Mouse (Mus musculus) G1E-ER4 (cell line): ENCODE results near the gene Pcsk7. TPM values are rescaled to one million over a fixed set of nuclear protein-coding genes. Genes with fewer than 3 reads are reported as not detected.

ENCODE experiments used
- GATA1 ChIP-seq: IDR thresholded peaks from one replicate; pipeline ENCODE4 v1.8.0; 2012; ENCODE audit warnings: low read length, inconsistent platforms
- polyA plus RNA-seq: library from polyadenylated mRNA; stranded (reverse); fragments of >175 nt; gene quantifications from 2 replicates; pipeline ENCODE4 v1.2.3, GENCODE M21; 2012

Gene Pcsk7
- polyA plus RNA-seq, 1 experiment = 5.1 TPM

DNA sequence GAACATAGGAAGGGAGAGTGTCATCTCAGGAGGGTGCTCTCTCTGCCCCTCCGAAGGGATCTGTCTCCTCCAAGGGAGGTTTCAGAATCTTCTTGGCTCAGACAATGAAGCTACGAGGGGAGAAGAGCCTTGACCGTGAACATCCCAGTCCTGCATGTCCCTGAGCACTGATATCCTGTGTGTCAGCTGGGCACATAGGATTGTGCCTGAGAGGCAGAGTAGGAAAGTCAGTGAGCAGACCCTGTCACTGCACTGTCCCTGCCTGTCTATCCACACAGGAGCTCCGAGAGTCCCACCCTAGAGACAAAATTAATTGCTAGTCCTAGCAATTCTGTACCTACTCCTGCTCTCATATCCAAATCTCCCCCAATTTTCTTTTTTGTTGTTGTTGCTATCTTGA, 45.8 kb downstream of the Pcsk7 start:
- TF ChIP-seq GATA1 = no peak

DNA sequence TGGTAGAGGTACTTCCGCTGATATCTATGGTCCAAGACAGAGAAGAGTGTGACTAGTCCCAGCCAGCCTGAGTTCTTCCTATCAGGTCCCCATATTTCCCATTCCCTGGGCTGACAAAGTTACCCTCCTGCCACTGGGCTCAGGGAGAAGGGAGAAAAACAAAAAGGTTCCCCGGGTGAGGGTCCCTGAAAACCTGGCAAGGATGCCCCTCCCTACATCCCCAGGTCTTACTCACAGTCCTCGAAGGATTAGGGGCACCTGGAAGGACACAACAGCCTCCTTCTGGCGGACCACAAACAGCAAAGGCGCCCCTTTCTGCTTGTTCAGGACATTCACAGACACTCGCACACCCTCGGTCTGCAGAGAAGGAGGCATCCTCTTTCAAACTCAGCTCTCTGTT, 46.6 kb downstream of the Pcsk7 start:
- no peak for TF ChIP-seq GATA1

DNA sequence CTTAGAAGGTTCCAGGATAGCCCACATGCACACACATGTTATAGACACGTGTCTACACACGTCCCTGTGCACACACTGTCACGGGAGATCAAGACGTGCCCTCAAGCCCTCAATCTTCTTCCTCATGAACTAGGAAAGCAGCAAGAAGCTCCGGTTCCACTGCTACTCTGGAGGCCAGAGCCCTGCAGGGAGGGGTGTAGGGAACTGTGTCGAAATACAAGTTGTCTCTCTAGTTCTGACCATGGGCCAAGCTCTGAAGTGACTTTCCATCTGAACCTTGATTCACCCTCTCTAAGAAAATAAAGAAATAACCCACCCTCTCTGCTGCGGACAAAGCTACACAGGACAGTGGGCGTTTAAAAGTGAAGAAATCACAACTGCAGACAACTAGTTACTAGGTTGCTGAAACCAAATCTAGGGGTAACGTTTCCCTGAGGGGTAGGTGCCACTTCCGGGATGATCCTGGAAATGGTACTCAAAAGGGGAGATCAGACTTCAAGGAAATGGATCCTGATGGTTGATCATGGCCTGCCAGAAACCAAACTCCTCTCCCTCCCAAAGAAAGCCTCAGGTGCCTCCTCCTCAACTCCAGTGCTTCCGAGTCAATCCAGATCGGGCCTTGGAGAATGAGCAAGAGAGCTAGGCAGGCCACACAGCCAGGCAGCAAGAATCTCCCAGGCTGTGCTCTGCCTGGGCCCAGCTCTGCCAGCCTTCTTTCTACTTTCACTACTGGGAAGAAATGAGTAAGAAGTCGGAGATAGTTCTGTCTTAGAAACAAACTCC, 47.4 kb downstream of the Pcsk7 start:
- TF ChIP-seq GATA1 = no peak

DNA sequence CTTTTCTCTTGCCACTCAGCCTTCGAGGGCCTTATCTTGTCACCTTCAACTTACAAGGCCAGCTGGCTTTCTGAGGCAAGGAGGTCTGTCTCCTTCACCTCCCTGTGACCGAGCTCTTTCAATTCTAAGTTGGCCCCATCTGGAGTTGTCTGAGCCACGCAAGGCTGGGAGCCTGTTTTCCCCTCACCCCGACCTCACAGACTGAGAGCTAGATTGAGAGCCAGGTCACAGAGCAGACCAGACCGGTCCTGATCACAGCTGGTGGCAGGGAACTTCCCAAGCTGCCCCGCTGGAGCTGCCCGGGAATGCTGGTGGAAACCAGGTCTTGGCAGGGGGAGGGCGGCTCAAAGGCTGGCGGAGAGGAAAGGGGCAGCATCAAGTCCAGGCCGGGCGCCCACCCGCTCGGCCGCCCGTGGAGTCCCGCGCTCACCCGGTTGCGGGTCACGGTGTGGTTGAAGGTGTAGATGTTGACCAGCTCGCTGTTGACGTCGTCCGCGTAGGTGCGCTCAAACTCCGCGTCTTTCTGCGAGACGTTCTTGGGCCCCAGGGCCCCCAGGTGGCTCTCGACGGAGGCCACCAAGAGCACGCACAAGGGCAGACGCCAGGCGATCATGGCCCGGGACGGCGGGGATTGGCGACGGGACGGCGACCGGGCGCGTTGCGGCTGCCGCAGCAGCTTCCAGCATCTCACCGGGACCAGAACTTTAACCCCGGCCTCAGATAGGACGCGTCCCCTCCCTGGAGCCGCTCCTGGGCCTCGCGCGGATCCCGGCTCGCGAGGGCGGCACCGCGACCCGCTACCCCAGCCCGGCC, 48.2 kb downstream of the Pcsk7 start:
- no peak for TF ChIP-seq GATA1

DNA sequence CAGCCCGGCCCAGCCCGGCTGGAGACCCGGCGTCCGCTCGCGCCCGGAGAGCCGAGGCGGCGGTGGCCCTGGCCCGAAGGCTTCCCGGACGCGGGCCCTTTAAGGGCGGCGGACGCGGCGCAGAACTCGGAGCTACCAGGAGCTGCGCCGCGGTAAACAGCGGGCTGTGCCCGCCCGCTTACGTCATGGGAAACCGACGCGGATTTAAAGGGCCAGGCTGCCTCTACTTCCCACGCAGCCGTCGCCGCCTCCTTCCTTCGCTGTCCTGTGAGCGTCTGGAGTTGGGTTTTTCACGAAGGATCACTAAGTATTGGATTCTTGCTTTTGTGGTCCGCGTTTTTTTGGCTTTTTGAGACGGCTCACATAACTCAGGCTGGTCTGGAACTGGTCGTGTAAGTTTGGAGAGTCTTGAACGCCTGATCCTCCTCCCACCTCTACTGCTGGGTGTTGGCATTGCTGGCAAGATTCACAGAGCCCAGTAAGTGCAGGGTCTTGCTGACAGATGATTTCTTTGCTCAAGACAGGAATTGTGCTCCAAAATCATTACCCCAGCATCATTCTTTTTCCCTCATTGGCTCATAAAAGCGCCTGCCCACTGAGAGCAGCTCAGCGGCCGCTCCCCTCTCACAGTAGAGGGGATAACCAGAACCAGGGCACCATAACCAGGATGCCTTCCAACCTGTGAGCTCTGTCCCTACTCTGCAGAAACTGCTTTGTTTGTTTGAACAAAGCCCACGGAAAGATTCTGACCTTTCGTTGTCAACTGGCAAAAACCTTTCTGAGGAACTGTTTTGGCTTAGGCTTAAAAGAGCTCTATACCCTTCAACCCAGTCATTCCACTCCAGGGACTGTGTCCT, 49.0 kb downstream of the Pcsk7 start, which contains the start of gene Sidt2:
Sidt2 (minus strand) TSS at position 152 of the 857 bp plus-strand sequence.
- no peak for TF ChIP-seq GATA1

DNA sequence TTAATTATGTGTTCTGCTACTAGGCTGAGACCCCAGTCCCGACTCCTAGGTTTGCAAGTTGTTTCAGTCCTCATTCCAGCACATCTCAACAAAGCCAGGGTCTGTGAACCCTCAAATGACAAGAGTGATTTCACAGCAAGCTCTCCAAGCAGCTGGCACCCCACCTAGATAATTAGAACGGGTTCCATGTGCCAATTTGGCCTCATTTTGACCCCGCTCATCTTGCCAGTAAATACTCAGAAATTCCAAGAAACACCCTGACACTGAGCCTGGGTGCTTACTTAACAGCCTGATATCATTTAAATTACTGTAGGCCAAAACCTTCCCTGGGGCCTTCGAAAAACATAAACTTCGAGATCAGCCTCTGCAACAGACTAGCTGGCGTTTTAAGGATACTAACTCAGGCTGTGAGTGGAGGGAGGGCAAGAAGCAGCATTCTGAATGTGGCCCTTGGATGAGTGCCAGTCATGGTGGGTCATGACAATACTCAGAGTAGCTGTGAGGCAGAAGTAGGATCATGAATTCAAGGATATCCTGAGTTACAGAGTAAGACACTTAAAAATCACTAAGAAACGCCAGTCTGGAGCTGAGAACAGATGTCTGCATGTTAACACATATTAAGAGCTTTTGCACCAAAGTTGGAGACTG, 51.9 kb downstream of the Pcsk7 start:
- no peak for TF ChIP-seq GATA1

DNA sequence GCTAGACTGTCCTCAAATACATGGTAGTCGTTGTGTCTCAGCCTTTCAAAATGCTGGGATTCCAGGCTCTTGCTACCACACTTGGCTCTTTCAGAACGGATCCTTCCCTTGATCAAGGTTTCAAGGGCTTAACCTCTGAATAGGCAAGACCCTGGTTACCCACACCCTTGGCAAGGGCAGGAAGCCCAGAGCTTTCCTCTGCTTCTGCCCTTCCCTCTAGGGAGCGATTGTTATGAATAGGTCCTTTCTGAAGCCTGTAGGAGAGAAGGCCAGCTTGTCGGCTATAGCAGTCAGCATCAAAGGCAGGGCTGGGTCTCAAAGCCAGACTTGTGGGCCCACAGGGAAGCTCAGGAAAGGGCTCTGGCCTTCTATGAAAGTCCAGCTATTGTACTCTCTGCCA, 52.6 kb downstream of the Pcsk7 start:
- TF ChIP-seq GATA1 = no peak

DNA sequence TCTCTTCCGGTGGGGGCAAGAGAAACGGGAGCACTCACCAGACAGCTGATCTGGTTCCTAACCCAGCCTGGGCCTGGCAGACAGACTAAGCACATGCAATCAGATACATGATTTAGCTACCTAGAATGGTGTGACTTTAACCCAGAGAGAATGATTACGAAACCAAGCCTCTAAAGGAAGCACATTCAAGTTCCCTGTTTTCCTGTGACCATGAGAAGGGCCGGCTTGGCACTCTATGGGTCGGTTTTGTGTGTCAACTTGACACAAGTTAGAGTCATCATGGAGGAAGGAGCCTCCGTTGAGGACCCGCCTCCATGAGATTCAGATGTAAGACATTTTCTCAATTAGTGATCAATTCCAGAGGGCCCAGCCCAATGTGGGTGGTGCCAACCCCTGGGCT, 53.4 kb downstream of the Pcsk7 start:
- no peak for TF ChIP-seq GATA1

DNA sequence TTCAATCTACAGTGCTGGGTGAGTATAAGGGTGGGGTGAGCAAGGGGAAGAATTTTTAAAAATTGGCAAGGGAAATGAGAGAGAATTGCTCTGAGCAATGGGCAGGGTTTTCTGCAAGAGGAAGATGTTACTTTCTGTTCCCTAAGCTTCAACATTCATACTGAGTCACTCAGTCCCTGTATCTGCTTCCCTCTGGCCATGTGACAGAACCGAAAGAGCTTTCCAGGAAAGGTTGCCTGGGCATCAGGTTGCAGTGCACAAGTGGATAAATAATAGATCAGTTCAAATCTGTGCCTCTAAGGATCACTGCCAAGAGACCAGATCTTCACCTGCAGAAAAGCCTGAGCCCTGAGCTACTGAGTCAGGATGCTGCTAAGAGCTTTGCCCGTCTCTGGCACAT, 55.6 kb downstream of the Pcsk7 start:
- no peak for TF ChIP-seq GATA1

DNA sequence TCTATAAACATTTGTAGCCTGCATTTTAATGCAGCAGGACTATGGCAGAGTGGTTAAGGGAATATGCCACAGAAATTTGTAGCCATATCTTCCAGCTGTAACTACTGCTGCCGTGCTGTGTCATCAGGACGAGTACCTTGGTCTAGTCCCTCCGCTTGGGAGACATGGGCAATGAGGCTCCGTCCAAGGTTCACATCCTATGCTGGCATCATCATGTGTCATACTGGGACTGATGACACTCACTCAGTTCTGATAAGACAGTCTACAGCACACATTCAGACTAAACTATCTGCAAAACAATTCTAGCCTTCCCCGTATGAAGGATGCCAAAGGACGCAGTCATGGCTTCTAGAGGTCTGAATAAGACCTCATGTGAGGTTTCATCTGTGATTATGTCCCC, 57.3 kb downstream of the Pcsk7 start:
- no peak for TF ChIP-seq GATA1

DNA sequence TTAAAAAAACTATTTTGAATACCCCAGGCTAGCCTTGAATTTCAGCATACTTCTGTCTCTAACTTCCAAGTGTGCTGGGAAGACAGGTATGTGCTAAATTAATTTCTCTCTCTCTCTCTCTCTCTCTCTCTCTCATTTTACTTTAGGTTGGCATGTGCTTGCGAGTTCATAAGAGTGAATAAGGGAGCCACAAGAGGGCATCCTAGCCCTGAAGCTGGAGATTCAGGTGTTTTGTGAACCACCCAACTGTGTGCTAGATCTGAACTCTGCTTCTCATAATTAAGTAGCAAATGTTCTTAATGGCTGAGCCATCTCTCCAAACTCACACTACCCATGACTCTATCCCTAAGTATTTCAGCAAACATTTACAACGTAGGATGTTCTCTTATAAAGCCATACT, 70.6 kb downstream of the Pcsk7 start:
- no peak for TF ChIP-seq GATA1

Other genes starting within 250 kb of the Pcsk7 start
- 73.3 and 85.0 TPM in 2 replicates for gene Cep164, start 77.8 kb upstream of the Pcsk7 start, polyA plus RNA-seq
- not detected in 2 replicates for gene Bace1, start 67.9 kb upstream of the Pcsk7 start, polyA plus RNA-seq
- gene Rnf214, start 414 bp downstream of the Pcsk7 start, polyA plus RNA-seq = 11.7 and 14.3 TPM in 2 replicates
- gene Tagln, start 29.6 kb downstream of the Pcsk7 start, polyA plus RNA-seq = 0.03 and 0.06 TPM in 2 replicates
- 23.1 and 26.1 TPM in 2 replicates for gene Sidt2, start 48.8 kb downstream of the Pcsk7 start, polyA plus RNA-seq
- 154 and 210 TPM in 2 replicates for gene Pafah1b2, start 106.2 kb downstream of the Pcsk7 start, polyA plus RNA-seq
- gene Sik3, start 106.3 kb downstream of the Pcsk7 start, polyA plus RNA-seq = 41.0 and 45.4 TPM in 2 replicates